Mouse (Mus musculus): ENCODE measurements around the gene Cars2.
"Not testable (repeated sequence)": the region's sequence is repeated elsewhere in the genome, so short reads cannot be mapped to it uniquely, and the experiment has no call there.

The Cars2 gene

GRCm38 (mm10) chr8:11476338-11477177 is 74.0 kb downstream of the Cars2 start:
- DNase-seq (ENCODE audit: extremely low read depth, low read depth, low spot score): no peak

- DNase-seq (ENCODE audit: extremely low read depth, low read depth, low spot score): no peak
These were observed 74.7 kb downstream of the Cars2 start for GRCm38 (mm10) chr8:11475876-11476275.

- no peak for DNase-seq (ENCODE audit: extremely low read depth, low read depth, low spot score)
These were observed 75.2 kb downstream of the Cars2 start for GRCm38 (mm10) chr8:11475397-11475796.

DNA sequence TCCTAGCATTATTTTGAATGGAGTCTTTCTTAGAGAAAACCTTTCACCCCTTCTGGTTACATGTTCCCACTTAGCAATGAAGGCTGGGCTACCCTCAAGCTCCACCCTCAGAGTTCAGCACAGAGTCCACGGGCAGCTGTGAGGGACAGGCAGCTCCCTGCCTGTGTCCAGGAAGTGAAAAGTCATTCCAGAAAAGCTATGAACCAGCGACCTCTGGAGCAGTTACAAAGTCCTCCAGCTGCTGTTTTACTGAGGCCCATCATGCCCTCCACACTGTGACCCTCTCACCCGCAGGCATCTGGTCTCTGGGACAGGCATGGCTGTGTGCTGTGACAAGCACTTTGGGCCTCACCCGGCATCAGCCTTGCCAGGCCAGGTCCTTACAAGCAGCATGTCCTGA is 77.5 kb downstream of the Cars2 start:
- no peak for DNase-seq (ENCODE audit: extremely low read depth, low read depth, low spot score)

DNA sequence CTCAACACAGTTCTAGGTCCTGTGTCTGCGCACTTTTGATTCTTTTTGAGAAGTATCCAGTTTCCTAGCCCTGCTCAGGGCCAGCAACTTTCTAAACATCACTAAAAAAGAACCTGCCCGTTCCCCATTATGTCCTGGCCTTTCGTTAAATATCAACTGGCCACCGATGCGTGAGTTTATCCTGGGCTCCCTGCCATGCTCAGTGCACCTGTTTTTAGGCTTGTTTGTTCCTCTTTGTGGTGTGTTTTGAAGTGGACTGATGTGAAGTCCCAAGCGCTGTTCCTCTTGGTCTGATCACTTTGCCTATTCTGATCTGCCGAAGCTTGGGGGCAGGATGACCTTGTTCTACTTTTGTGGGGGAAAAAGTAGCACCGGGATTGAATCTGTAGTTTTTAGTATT is 79.3 kb downstream of the Cars2 start:
- no peak for DNase-seq (ENCODE audit: extremely low read depth, low read depth, low spot score)

- DNase-seq (ENCODE audit: extremely low read depth, low read depth, low spot score): no peak
These were observed 79.9 kb downstream of the Cars2 start for GRCm38 (mm10) chr8:11470694-11471093.

DNA sequence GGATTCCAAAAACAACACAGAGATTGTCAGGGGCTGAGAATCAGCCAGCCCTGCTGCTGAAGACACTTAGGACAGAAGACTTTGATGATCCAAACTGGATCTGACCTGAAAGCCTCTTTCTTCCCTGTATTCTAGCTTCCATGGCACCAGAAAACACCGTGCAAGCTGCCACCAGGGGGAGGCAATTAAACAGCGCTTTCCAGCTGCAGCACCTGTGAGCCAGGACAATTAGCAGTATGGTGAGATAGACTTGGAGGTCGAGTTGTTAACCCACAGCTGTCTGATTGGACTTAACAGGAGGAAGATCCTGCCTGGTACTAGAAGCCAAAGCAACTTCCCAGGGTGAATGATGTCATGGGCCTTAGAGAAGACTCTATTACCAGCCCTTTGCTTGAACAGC is 81.5 kb downstream of the Cars2 start:
- no peak for DNase-seq (ENCODE audit: extremely low read depth, low read depth, low spot score)

- DNase-seq (ENCODE audit: extremely low read depth, low read depth, low spot score): not testable (repeated sequence)
These were observed 84.1 kb downstream of the Cars2 start for GRCm38 (mm10) chr8:11466528-11466927.

GRCm38 (mm10) chr8:11465619-11466018 is 85.0 kb downstream of the Cars2 start:
- no peak for DNase-seq (ENCODE audit: extremely low read depth, low read depth, low spot score)

DNA sequence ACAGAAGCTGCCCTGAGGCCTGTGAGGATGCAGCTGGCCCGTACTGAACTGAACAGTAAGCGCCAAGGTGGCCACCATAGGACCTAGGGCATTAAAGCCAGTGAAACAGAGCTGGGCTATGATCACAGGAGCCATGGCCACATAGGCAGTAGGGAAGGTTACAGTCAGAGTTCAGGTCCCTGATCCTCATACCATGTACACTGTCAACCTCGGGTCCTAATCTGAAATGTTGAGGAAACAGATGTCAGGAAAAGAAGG is 85.9 kb downstream of the Cars2 start:
- DNase-seq (ENCODE audit: extremely low read depth, low read depth, low spot score): no peak

Data from fat pad, adult 2 months (tissue).